Mouse (Mus musculus): ENCODE results near the gene Abr. TPM values are rescaled to one million over a fixed set of nuclear protein-coding genes. Genes with fewer than 3 reads are reported as not detected.

The Abr gene
- total RNA-seq, 2 experiments from 2014 or later, result 502 to 515 TPM

DNA sequence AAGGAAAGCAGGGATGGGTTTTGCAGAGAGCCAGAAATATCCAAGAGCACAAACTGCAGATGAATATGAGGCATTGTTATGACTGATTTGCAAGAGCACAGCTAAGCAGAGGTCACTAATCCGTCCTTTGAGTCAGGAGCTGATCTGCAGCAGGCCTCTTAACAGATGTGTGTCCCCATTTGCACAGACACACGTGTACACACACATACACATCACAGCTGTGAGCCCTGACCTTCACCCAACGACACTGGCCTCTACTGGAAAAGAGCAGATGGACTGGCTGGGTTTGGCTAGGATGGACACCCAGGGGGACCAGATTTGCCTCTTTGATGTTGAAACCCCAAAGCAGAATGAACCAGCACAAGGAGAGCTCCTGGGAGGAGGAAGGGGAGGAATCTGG is 52.7 kb downstream of the Abr start:
- DNase-seq, result no peak

DNA sequence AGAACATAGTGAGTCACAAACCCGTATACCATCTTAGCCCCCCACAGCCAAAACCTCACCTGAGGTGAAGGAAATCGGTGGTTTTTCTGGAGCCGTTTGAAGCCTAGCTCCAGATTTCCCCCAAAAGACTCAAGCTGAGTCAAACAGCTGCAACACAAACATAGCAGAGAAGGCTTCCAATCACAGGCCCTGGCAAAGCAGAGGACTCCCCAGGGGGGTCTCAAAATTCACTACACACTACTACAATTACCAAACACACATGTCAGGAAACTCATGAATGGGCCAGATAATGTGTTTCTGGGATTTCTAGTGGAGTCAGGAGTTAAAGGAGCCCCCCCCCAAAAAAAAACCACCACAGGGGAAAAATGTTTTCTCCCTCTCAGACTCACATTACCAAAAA is 56.0 kb downstream of the Abr start:
- no peak for DNase-seq

DNA sequence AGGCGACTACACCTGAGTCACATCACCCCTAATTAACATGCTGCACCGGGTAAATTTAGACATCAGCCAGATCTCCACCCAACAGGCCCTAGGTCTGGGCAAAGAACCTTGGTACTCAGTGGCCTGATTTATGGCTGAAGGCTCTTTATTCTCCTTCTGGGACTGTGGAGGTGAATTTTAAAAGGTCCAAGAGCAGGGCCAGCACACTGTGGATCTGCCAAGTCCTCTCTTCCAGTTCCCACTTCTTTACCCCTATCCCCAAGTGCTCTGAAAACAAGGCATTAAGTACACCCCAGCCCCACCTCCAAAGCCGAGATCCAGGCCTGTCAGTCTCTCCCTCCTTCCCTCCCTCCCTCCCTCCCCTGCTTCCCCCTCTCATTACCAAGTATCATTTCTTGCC is 59.5 kb downstream of the Abr start:
- DNase-seq, result peak in 1 of 2 experiments; percentile 48

DNA sequence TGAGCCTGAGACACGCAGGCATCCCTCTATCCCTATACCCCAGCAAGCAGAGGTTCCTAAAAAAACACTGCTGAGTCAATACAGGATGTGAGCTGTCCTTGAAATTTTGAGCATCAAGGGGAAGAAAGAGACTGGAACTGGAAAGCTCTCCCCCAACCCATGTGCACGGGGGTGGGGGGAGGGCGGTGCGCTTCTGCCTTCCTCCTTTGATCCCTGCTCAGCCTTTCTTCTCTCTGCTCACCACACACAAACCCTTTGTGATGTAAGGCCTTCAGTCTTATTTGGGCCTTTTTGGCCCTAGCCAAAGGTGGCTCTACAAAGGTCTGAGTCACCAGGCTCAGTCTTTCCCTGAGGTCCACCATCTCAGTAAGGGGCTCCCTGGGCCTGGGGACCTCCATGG is 59.9 kb downstream of the Abr start:
- no peak for DNase-seq

DNA sequence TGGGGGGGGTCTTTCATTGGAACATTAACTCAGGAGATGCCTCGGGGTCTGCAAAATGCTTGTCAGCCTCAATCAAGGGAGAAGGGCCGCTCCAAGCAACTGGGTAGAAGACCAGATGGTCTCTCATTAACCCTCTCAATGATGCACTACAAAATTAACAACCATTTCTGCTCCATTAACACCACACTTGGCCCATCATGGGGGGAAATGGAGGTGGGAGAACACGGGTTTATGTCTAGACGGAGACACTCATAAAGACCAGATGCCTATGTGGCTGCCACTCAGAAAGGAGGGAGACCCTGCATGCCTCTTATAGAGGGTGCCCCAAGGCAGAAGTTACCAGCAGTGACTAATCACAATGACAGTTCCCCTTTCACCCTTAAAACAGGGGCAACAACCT is 64.3 kb downstream of the Abr start:
- DNase-seq, result no peak

DNA sequence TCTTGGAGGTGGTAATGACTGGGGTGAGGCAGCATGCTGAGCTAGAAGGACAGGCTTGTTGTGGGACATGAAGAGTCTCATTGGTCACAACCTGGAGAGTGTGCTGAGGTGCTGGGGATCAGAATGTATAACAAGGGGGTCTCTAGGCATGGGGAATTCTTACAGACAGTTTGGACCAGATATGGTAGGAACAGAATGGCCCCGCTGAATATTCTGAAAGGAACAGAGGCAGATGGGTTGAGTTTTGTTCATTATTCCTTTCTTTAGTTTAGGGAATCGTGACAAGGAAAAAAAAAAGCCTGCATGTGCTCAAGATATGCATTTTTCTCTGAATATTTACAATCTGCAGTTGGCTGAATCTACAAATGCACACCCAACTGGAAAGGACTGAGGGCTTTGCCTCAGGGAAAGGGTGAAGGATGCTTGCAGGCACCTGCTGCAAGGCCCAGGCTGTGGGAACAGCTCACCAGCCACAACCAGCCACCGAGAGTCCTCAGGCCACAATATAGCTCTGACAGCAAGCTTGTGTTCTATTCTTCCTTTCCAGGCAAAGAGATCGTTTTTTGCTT is 73.9 kb downstream of the Abr start:
- no peak for DNase-seq

DNA sequence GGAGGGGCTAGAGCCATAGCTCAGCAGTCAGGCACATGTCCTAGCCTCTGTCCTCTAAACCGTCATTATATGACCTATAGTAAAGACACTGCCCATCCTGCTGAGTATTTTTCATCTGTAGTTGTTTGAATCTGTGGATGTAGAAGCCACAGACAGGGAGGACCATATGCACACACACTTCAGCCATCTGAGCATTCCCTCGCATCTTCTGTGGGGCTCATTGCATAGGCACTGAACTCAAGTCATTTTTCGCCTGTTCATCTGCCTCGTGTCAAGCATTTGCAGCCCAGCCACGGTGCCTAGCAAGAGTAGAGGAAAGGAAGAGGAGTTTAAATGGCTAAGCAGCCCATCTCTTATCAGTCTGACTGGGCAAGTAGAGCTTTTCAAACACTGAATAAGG is 74.7 kb downstream of the Abr start:
- no peak for DNase-seq

DNA sequence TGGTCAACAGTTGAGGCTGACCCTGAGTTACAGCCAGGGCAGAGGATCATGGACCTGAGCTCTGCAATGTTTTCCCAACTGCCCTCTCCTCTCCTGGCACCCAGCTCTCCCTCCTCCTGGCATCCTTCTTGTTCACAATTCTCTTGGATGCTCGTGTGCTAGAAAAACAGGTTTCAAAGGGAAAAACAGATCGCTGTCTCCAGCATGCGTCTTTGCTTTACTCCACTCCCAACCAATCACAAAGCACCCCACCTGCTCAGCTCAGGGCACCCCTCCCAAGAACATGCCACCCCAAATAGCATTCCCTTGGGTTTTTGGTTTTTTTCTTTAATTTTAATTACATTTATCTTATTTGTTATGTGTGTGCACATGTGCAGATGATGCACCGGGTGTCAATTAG is 75.7 kb downstream of the Abr start:
- no peak for DNase-seq

DNA sequence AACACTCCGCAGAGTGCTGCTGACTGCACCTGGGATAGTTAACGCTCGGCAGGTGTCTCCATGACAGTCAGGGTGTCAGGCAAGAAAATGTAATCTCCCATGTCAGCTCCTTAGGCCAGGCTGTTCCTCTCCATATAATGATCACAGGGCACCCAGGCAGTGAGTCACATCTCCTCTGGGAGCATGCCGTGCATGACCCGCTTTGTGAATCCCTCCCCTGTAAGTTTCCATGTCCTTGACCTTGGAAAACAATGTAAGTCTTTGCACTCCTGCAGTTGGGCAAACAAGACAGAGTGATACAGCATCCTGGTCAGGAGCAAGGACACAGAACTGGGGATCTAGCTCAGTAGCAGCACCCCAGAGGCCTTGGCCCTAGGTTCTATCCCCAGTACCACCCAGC is 78.8 kb downstream of the Abr start:
- DNase-seq, result no peak

DNA sequence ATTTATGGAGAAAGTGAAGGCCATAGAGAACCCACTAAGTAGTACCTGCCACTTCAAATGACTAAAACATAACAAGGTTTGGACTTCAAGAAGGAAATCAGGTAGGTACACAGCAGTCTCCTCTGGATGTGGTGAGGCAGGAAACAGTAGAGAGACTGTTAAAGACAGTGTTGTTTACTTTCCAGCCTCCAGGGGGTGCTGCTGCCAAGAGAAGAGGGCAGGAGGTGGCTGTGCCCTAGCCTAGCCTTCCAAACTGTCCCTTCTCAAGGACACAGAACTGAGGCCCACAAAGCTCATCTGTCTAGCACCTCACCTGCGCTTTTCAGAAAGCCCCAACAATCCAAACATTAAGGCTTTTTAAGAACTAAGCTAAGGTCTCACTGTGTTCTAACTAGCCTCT is 81.1 kb downstream of the Abr start:
- DNase-seq, result peak in 1 of 2 experiments; percentile 71

DNA sequence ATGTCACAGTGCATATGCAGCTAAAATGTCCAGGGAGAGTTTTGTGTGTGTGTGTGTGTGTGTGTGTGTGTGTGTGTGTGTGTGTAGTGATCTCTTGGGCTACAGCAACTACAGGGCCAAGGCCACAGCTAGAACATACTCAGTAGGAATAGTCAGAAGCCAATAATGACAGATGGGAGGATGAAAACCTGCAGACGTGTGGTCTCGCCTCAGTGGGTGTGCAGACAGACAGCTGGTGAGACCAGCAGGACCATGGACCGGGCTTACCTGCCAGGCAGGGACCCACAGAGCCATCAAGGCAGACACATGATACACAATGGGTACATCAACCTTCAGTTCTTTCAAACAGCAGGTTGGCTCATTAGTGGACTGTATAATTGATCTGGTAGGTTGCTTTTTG is 84.7 kb downstream of the Abr start:
- DNase-seq, result no peak

DNA sequence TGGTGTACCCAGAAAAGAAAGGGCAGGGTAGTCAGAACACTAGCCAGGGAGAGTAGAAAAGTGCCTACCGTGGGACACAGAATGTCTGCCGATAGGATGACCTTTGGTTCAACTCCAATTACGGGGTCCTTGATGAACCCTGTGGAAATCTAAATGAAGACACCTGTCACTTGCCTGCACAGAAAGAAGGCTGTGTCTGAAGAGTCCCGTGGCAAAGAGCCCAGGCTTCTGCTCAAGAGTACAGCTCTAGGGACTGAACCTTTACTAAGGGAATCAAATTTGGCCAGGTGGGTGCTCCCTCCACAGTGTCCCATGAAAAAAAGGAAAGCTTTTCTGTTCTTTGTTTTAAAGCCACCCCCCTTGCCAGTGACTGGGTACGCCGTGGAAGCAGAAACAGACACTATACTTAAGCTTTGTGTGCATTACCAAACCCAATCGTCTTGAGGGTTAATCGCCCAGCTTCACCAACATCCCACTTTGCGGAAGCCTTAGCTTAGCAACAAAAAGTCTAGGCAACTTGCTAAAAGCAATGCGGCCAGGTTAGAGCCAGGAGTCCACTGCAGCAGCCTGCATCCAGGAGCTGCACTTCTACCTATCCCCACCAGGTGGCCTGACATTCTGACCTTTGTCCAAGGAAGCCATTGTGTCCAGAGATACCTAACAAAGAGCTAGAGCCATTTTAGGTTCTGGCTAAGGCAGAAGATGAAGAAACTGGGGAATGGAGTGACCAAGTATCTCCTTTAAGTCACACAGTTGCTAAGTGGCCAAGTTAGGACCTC is 85.3 kb downstream of the Abr start:
- no peak for DNase-seq

DNA sequence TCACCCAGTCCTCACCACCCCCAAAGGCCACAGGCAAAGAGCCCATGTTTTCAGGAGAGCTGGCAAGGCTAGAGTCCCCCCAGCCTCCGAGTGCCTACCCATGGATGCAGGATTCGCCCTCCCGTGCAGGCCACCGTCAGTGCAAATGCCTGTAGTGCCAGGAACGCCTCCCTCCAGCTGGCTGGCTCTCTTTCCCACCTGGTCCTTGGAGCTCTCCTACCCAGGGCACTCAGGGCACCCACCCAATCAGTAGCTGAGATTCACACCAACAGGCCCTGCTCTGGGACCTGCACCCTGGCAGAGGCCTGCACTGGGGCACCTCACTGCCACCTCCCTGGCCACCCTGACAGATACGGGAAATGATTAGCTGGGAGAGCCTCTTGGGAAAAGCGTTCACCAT is 90.1 kb downstream of the Abr start:
- no peak for DNase-seq

DNA sequence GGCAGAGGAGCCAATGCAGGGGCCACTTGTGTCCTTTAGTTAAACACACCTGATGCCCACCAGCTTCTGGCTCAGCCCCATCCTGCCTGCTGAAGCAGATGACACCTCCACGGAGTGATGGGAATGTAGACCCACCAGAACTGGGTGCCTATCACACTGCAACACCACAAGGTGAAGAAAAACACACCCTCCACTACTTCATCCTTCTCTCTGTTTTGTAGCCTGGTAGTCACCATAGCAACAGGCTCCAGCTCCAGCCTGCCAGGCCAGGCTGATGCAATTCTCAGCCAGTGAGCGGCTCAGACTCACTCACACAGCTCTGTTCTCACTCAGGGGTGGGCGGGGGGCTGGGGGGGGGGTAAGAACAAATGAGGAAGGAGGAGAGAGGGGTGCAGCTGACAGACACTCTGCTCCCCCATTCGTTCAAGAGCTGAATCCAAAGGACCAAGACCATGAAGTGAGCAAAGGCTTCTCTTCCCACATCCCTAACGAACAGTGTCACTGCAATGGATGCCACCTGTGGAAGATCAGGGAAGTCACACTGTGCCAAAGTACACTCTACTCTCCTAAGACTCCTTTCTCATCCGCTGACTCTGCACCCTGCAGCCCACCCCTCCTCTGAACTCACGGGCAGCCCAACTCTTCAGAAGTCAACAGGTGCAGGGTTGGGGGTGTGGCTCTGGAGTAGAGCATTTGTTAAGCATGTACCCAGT is 91.0 kb downstream of the Abr start:
- DNase-seq, result peak in 1 of 2 experiments; percentile 56

DNA sequence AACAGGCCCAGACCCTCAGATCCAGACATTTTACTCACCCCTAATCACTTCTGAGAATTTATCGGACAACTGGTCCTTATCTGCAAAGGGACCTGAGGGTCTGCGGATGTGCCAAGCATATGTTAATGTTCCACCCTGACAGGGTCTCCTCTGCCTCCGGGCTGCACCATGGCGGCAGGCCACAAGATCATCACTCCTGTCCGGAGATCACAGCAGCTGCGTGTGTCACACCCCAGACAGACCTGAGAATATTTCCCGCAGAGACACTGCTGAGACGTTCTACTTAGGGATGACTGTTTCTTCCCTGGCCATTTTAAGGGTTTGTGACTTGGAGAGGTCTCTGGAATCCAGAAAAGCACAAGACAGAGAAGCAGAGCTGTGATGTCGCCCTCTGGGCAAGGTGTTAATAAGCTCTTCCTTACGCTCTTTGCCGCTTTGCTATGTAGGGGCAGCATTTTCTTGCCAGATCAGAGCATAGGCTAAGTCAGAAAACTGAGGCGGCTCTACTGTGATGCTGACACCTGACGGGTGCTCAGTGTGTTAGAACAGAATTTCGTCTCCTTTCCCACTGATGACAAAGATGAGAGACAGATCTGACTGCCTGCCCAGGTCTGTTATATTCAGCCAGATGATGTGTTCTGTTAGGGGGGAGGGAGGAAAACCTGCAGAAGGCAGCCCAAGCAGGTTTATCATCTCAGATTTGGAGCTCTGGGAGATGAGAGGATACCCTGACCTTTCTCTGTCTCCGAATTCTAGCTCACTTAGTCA is 91.8 kb downstream of the Abr start:
- DNase-seq, result no peak

DNA sequence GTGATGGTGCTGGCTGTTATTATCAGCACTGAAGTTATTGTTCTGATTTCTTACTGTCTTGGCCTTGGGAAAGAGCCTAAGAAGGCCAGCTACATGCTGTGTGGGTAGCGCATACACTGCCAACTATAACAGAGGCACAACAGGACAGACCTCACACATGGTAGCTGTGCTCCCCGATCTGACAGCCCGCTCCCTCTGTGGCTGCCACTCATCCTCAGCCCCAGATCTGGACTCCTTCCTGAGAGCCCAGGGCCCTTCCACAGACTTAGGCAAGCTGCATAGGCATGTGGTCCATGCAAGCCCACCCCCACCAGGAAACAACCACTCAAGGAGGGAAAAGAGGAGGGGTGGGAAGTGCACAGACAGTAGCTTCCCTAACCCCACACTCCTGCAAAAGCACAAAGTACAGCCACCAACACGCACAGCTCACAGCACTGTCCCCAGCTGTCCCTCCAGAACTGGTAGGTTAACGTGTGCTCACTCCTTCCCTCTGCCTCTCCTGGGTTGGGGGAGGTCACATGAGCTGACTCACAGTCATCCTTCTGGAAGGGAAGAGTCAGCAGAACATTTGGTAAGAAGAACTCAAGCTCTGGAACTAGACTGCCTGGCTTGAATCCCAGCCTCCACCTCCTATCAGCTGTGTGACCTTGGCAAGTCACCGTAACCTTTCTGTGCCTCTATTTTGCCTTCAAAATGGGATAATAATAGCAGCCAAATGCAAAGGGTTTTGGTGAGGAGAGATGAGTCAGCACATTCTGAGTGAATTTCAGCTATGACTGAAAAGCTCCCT is 92.6 kb downstream of the Abr start:
- DNase-seq, result peak in 1 of 2 experiments; percentile 42

DNA sequence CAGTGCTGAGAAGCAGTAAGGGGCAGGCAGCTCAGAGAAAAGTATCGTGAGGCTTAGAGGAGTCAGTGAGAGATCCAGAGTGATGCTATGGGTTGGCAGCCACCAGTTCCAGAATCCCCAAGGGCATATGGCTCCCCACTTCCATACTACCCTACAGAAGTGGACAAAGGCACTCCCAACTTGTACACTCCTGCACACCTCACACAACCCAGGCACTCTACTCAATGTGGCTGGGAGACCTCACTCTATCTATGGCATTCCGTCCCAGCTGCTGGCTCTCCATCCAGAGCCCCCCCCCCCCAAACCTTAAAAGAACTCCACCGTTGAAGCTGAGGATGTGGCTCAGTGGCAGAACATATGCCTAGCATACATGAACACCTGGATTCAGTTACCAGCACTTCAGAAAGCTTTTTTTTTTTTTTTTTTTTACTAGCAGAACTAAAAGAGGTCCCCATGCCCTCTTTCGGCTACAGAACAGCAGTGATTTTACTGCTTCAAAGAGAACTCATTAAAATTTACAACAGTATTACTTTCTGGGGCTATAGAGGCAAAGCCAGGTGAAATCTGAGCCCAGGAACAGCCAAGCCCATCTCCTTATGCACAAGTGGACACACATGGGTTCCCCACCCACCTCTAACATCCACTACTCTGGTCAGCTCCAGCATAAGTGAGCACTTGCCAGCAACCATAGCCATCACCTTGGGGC is 96.3 kb downstream of the Abr start:
- no peak for DNase-seq

DNA sequence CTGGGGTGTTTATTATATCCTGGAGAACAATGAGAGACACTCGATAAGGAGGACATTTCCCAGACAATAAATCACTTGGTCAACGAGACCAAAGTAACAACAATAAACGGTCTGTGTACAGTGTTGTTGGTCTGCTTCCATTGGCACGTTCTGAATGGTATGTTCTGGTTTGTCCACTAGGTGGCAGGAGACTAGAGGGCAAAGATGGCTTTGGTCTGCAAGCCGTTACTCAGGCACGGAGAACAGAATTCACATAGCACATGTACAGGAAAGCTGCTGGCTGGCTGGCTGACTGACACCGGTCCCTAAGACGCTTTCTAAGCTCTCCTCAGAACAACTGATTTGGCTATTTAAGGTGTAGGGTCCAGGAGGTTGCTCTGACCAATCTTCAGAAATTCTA is 97.2 kb downstream of the Abr start:
- no peak for DNase-seq

DNA sequence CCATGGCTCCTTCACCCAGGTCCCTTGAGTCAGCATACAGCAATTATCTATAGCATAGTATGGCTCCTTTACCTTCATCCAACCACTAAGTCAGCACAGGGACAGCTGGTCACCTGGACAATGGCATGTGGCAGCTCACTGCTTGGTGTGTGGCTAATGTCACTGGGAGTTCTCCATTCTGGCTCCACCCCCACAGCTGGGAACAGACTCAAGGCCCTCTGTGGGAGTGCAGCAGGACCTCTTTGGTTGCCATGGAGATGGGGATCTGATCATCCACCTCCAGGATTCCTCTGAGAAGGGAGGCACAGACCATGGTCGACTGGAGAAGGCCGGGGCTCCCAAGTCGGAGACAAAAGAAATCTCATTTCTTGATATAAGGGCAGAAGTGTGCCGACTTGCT is 98.8 kb downstream of the Abr start:
- DNase-seq, result no peak

DNA sequence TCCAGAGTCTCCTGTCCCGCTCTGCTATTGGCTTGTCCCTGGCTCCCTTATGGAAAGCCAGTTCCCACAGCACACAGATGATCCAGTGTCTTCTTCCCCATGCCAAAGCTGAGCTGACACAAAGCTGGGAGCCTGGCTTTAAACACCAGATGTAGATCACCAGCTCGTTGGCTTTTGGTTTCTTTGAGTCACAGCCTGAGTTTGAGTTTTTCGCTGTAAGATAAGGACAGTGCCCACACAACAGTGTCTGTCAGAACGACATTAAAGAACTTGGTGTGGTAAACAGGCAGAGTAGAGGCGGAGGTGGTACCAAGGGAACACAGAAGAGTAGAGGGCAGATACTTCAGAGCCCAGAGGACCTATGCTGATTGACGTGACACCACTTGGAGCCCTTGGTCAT is 101.2 kb downstream of the Abr start:
- no peak for DNase-seq

DNA sequence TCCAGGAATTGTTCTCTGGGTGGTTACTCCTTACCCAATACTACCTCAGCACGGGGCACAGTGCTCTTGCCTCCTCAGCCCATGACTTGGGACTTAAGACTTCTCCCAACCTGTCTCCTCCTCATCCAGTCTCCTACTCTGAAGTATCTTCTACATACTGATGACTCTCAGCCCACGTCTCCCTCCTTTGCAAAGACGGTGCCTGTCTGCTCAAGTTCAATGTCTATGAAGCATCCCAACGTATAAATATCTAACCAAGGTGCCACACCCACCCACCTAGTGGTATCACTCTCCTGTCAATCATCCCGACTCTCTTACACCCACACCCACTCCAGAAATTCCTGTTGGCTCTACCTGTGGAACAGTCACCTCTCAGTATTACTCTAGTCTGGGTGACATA is 103.5 kb downstream of the Abr start:
- DNase-seq, result no peak

DNA sequence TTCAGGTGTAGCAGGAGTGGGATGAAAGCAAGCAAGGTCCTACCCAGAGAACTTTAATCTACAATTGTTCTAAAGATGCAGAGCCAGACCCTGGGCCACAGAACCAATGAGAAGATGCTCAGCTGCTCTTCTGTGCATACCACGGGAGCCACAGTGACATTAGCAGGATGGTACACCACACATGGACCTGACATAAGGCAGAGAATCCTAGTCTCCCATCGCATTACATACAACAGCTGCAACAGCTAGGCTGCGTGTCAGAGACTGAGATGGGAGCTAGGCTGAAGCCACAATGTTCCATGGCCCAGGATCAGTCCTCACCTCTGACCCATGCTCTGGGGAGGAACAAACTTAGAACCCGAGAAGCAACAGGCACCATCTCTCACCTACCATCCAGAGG is 104.0 kb downstream of the Abr start:
- DNase-seq, result no peak
